Mouse (Mus musculus): ENCODE results near the gene Urah.

Urah gene

GRCm38 (mm10) chr7:140834968-140835757 lies at the start of gene Urah:
Urah (plus strand) TSS chr7:140835018.
- DNase-seq (ENCODE audit: low read depth, low spot score), result no peak

GRCm38 (mm10) chr7:140787406-140788052 lies 47.3 kb upstream of the Urah start, which contains the start of gene Syce1:
Syce1 (minus strand) TSS chr7:140787852.
- no peak for DNase-seq (ENCODE audit: low read depth, low spot score)

GRCm38 (mm10) chr7:140788053-140788435 lies 46.8 kb upstream of the Urah start:
- DNase-seq (ENCODE audit: low read depth, low spot score), result no peak

GRCm38 (mm10) chr7:140793541-140793940 lies 41.3 kb upstream of the Urah start:
- DNase-seq (ENCODE audit: low read depth, low spot score), result no peak

- DNase-seq (ENCODE audit: low read depth, low spot score), result no peak
These were observed 37.2 kb upstream of the Urah start for GRCm38 (mm10) chr7:140797619-140798018.

GRCm38 (mm10) chr7:140798212-140798611 lies 36.6 kb upstream of the Urah start:
- no peak for DNase-seq (ENCODE audit: low read depth, low spot score)

- no peak for DNase-seq (ENCODE audit: low read depth, low spot score)
These were observed 32.2 kb upstream of the Urah start for GRCm38 (mm10) chr7:140802629-140803028.

- no peak for DNase-seq (ENCODE audit: low read depth, low spot score)
These were observed 29.1 kb upstream of the Urah start for GRCm38 (mm10) chr7:140805704-140806103.

- DNase-seq (ENCODE audit: low read depth, low spot score), result no peak
These were observed 24.3 kb upstream of the Urah start for GRCm38 (mm10) chr7:140810496-140810895.

GRCm38 (mm10) chr7:140811714-140812113 lies 23.1 kb upstream of the Urah start:
- no peak for DNase-seq (ENCODE audit: low read depth, low spot score)

GRCm38 (mm10) chr7:140812850-140813249 lies 22.0 kb upstream of the Urah start:
- no peak for DNase-seq (ENCODE audit: low read depth, low spot score)

- no peak for DNase-seq (ENCODE audit: low read depth, low spot score)
These were observed 14.6 kb upstream of the Urah start for GRCm38 (mm10) chr7:140820173-140820572.

GRCm38 (mm10) chr7:140821305-140821652 lies 13.5 kb upstream of the Urah start:
- DNase-seq (ENCODE audit: low read depth, low spot score), result no peak

- no peak for DNase-seq (ENCODE audit: low read depth, low spot score)
These were observed 13.0 kb upstream of the Urah start, which contains the start of gene Zfp941 for GRCm38 (mm10) chr7:140821653-140822329. Zfp941 (minus strand) TSS chr7:140822178.

- no peak for DNase-seq (ENCODE audit: low read depth, low spot score)
These were observed 12.1 kb upstream of the Urah start for GRCm38 (mm10) chr7:140822731-140823130.

- no peak for DNase-seq (ENCODE audit: low read depth, low spot score)
These were observed 6.5 kb upstream of the Urah start for GRCm38 (mm10) chr7:140828171-140828881.

- no peak for DNase-seq (ENCODE audit: low read depth, low spot score)
These were observed 3.4 kb upstream of the Urah start for GRCm38 (mm10) chr7:140831447-140831846.

GRCm38 (mm10) chr7:140833341-140833740 lies 1.5 kb upstream of the Urah start:
- DNase-seq (ENCODE audit: low read depth, low spot score), result no peak

GRCm38 (mm10) chr7:140835758-140836087 lies 905 bp downstream of the Urah start:
- no peak for DNase-seq (ENCODE audit: low read depth, low spot score)

- DNase-seq (ENCODE audit: low read depth, low spot score), result no peak
These were observed 1.7 kb downstream of the Urah start for GRCm38 (mm10) chr7:140836243-140837115.

GRCm38 (mm10) chr7:140839556-140839955 lies 4.7 kb downstream of the Urah start:
- DNase-seq (ENCODE audit: low read depth, low spot score), result no peak
